Mouse (Mus musculus): ENCODE measurements around the gene Rps21. TPM values are rescaled to one million over a fixed set of nuclear protein-coding genes. Genes with fewer than 3 reads are reported as not detected.
A peak's percentile ranks its signal among the peaks of the same experiment; 100 is the strongest.

The Rps21 gene
- total and polyA plus RNA-seq, 3 experiments = 653 to 2,791 (median 1,622) TPM

DNA sequence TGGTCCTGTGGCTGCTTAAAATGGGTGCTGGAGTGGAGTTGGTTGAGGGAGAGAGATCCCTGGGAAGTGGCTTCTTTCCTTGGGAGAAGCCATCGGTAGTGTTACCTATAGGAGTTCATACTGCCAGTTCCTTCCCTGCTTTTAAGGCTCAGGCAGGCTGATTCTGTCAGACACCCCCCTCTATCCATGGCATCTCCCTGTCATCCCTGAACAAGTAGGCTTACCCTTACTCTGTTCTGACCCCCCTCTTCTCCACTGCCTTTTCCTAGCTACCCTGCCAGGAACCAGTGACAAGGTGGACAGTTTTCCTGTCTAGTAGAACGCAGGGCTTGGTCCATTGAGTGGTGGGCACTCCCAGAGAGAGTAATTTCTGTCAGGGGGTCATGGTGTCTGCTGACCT lies 17.3 kb downstream of the Rps21 start:
- Histone ChIP-seq H3K27me3 (ENCODE audit: insufficient read depth, low read length) (peaks cover 42% of the 10 kb centered on the region), H3K36me3 (replicated peaks) (peaks cover 27% of the 10 kb centered on the region), H3K4me3 (ENCODE audit: low read depth, low read length) (no peak overlapping the region), H3K9me3 (replicated peaks) (no peaks in the 10 kb centered on the region), H3K4me1 (ENCODE audit: insufficient read depth, low read depth, low read length) (peaks cover 66% of the 10 kb centered on the region)
- no peak for DNase-seq (ENCODE audit: low spot score)
- TF ChIP-seq TAL1 (conservative IDR thresholded peaks at IDR 0.05; ENCODE audit: low read depth, low read length) = no peak
- no peak for TF ChIP-seq CTCF (IDR thresholded peaks at IDR 0.05; ENCODE audit: low read depth, low read length)
- no peak for TF ChIP-seq GATA1 (IDR thresholded peaks at IDR 0.05; ENCODE audit: borderline replicate concordance, low read length)
- TF ChIP-seq POLR2AphosphoS5 (IDR thresholded peaks at IDR 0.05; ENCODE audit: insufficient replicate concordance, low read depth, low read length) = no peak
- no peak for TF ChIP-seq GATA2 (IDR thresholded peaks at IDR 0.05; ENCODE audit: borderline replicate concordance, low read depth, low read length)
- ATAC-seq (ENCODE audit: extremely low read depth, insufficient number of reproducible peaks, low FRiP score, poor library complexity, severe bottlenecking) = no peak

DNA sequence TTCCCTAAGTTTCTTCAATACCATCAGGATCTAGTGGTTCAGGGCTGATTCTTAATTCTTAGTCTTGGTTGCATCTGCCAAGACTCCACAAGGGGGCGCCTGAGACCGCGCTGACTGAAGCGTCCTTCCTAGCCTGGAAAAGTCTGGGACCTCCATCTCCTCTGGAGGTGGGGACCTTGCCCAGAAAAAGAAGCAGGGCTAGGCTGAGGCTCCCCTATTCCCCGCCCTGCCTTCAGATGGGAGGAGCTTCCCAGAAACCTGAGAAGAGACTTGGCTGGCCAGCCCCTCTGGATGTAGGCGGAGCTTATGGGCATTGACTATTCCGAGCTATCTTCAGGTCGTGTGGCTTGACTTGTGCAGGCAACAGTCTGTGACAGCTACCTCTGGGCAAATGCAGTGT lies 18.7 kb downstream of the Rps21 start:
- peak; percentile 66 for TF ChIP-seq CTCF (IDR thresholded peaks at IDR 0.05; ENCODE audit: low read depth, low read length)
- no peak for TF ChIP-seq POLR2AphosphoS5 (IDR thresholded peaks at IDR 0.05; ENCODE audit: insufficient replicate concordance, low read depth, low read length)
- TF ChIP-seq GATA2 (IDR thresholded peaks at IDR 0.05; ENCODE audit: borderline replicate concordance, low read depth, low read length) = no peak
- Histone ChIP-seq H3K4me1 (ENCODE audit: insufficient read depth, low read depth, low read length) (peaks cover 55% of the 10 kb centered on the region), H3K27me3 (ENCODE audit: insufficient read depth, low read length) (peaks cover 54% of the 10 kb centered on the region), H3K9me3 (replicated peaks) (no peaks in the 10 kb centered on the region), H3K4me3 (ENCODE audit: low read depth, low read length) (no peak overlapping the region), H3K36me3 (replicated peaks) (peaks cover 14% of the 10 kb centered on the region)
- 0 out of 2 replicates have a peak, but pooled peaks have one; percentile 6 for ATAC-seq (ENCODE audit: extremely low read depth, insufficient number of reproducible peaks, low FRiP score, poor library complexity, severe bottlenecking)
- peak; percentile 58 for DNase-seq (ENCODE audit: low spot score)

DNA sequence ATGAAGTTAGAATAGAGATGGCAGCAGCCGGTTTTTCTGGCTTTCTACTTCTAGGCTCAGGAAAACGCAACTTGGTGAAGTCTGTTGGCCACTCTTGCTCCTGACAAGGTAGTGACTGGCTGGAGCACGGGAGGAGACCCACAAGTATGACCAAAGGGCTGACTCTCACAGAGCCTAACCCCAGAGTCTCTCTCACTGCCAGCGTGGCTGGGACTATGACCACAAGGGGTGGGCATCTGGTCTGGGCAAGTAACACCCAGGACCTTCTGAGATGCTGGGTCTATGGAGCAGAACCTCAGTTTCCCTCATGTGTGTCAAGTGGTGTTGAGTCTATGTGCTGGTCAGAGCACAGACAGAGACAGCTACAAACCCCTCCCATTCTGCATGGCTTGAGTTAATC lies 19.2 kb downstream of the Rps21 start:
- ATAC-seq (ENCODE audit: extremely low read depth, insufficient number of reproducible peaks, low FRiP score, poor library complexity, severe bottlenecking) (no peak), DNase-seq (ENCODE audit: low spot score) (no peak)
- Histone ChIP-seq H3K9me3 (replicated peaks) (no peaks in the 10 kb centered on the region), H3K4me1 (ENCODE audit: insufficient read depth, low read depth, low read length) (peaks cover 49% of the 10 kb centered on the region), H3K4me3 (ENCODE audit: low read depth, low read length) (no peak overlapping the region; the same call in 1 of the 2 replicates), H3K27me3 (ENCODE audit: insufficient read depth, low read length) (peaks cover 58% of the 10 kb centered on the region), H3K36me3 (replicated peaks) (peaks cover 8% of the 10 kb centered on the region)
- no peak for TF ChIP-seq TAL1 (conservative IDR thresholded peaks at IDR 0.05; ENCODE audit: low read depth, low read length)
- TF ChIP-seq GATA2 (IDR thresholded peaks at IDR 0.05; ENCODE audit: borderline replicate concordance, low read depth, low read length) = no peak
- TF ChIP-seq POLR2AphosphoS5 (IDR thresholded peaks at IDR 0.05; ENCODE audit: insufficient replicate concordance, low read depth, low read length) = no peak
- no peak for TF ChIP-seq CTCF (IDR thresholded peaks at IDR 0.05; ENCODE audit: low read depth, low read length)
- TF ChIP-seq GATA1 (IDR thresholded peaks at IDR 0.05; ENCODE audit: borderline replicate concordance, low read length) = no peak

DNA sequence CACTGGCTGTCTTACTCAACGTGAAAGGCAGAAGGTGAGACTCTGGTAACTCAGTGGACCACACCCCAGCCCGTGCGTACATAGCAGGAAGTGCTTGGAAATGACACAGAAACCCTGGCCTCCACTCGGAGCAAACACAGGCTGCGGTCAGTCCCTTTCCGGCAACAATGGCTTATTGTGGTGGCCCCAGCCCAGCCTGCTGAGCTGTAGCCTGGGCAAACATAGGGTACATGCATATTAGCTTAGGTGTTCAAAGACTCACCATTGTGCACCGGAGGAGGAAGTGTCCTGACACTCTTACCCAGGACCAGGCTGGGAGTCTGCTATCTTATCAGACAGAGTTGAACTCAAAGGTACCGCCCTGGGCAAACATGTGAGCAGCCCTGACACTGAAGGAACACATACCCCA lies 19.7 kb downstream of the Rps21 start:
- H3K27me3 ChIP-seq (ENCODE audit: insufficient read depth, low read length) = peaks cover 60% of the 10 kb centered on the region
- H3K36me3 ChIP-seq (replicated peaks) = peaks cover 3% of the 10 kb centered on the region
- no peak for DNase-seq (ENCODE audit: low spot score)
- TF ChIP-seq TAL1 (conservative IDR thresholded peaks at IDR 0.05; ENCODE audit: low read depth, low read length) (no peak), POLR2AphosphoS5 (IDR thresholded peaks at IDR 0.05; ENCODE audit: insufficient replicate concordance, low read depth, low read length) (no peak), GATA1 (IDR thresholded peaks at IDR 0.05; ENCODE audit: borderline replicate concordance, low read length) (no peak), CTCF (IDR thresholded peaks at IDR 0.05; ENCODE audit: low read depth, low read length) (no peak), GATA2 (IDR thresholded peaks at IDR 0.05; ENCODE audit: borderline replicate concordance, low read depth, low read length) (no peak)
- peaks cover 45% of the 10 kb centered on the region for H3K4me1 ChIP-seq (ENCODE audit: insufficient read depth, low read depth, low read length)
- H3K4me3 ChIP-seq (ENCODE audit: low read depth, low read length) = no peak overlapping the region; the same call in 1 of the 2 replicates
- ATAC-seq (ENCODE audit: extremely low read depth, insufficient number of reproducible peaks, low FRiP score, poor library complexity, severe bottlenecking) = no peak
- H3K9me3 ChIP-seq (replicated peaks) = no peaks in the 10 kb centered on the region

DNA sequence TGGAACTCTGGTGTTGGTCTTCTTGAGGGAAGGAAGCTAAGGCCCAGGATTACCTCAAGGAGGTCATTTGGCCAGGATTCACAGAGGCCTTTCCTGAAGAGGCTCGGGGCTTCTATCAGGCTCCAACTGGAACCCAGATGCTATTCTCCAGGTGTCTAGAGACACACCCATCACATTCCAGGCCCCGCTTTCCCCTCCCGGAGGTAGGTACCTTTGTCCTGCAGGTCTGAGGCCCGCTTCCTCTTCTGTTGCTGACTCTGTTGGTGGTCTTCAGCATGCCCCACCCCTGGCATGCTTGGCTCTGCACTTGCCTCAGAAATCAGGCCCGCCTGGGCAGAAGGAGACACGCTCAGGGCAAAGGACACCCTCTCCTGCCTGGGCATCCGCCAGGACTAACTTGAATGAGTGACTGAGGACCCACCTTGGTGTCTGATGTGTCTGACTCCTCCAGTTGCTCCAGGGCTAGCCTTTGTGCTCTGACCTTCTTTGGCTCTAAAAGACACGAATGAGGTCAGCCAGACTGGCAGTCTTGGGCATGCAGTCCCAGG lies 20.7 kb downstream of the Rps21 start:
- no peaks in the 10 kb centered on the region for H3K36me3 ChIP-seq (replicated peaks)

DNA sequence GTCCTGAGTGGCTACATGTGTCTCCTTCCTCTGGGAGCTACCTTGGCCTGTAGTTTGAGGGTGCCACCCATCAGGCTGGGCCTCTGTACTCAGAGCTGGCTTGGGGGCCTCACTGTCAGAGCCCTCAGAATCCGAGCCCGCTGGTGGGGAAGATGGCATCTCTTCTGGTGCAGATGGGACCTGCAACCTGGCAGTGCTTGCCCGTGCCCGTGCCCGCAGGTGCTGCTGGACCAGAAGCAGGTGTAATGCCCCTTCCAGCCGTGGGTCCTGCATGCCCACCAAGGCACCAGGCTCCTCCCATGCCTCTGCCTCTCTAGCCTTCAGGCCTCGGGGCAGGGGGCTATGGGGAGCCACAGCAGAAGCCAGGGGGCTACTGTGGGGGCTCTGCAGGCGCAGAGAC lies 22.1 kb downstream of the Rps21 start:
- Histone ChIP-seq H3K36me3 (replicated peaks) (no peaks in the 10 kb centered on the region), H3K4me1 (ENCODE audit: insufficient read depth, low read depth, low read length) (peaks cover 28% of the 10 kb centered on the region), H3K9me3 (replicated peaks) (no peaks in the 10 kb centered on the region), H3K4me3 (ENCODE audit: low read depth, low read length) (no peak overlapping the region), H3K27me3 (ENCODE audit: insufficient read depth, low read length) (peaks cover 80% of the 10 kb centered on the region)
- ATAC-seq (ENCODE audit: extremely low read depth, insufficient number of reproducible peaks, low FRiP score, poor library complexity, severe bottlenecking) (no peak), DNase-seq (ENCODE audit: low spot score) (no peak)
- TF ChIP-seq TAL1 (conservative IDR thresholded peaks at IDR 0.05; ENCODE audit: low read depth, low read length) (no peak), CTCF (IDR thresholded peaks at IDR 0.05; ENCODE audit: low read depth, low read length) (no peak), GATA1 (IDR thresholded peaks at IDR 0.05; ENCODE audit: borderline replicate concordance, low read length) (no peak), POLR2AphosphoS5 (IDR thresholded peaks at IDR 0.05; ENCODE audit: insufficient replicate concordance, low read depth, low read length) (no peak), GATA2 (IDR thresholded peaks at IDR 0.05; ENCODE audit: borderline replicate concordance, low read depth, low read length) (no peak)

More for the DNA sequence above, 20.7 kb downstream of the Rps21 start:
- H3K27me3 ChIP-seq (ENCODE audit: insufficient read depth, low read length) = peaks cover 67% of the 10 kb centered on the region
- H3K4me3 ChIP-seq (ENCODE audit: low read depth, low read length) = no peak overlapping the region
- H3K9me3 ChIP-seq (replicated peaks) = no peaks in the 10 kb centered on the region
- DNase-seq (ENCODE audit: low spot score) = no peak
- TF ChIP-seq TAL1 (conservative IDR thresholded peaks at IDR 0.05; ENCODE audit: low read depth, low read length) = no peak
- TF ChIP-seq POLR2AphosphoS5 (IDR thresholded peaks at IDR 0.05; ENCODE audit: insufficient replicate concordance, low read depth, low read length) = no peak
- TF ChIP-seq GATA1 (IDR thresholded peaks at IDR 0.05; ENCODE audit: borderline replicate concordance, low read length) = no peak
- no peak for TF ChIP-seq GATA2 (IDR thresholded peaks at IDR 0.05; ENCODE audit: borderline replicate concordance, low read depth, low read length)
- no peak for TF ChIP-seq CTCF (IDR thresholded peaks at IDR 0.05; ENCODE audit: low read depth, low read length)
- no peak for ATAC-seq (ENCODE audit: extremely low read depth, insufficient number of reproducible peaks, low FRiP score, poor library complexity, severe bottlenecking)
- peaks cover 35% of the 10 kb centered on the region for H3K4me1 ChIP-seq (ENCODE audit: insufficient read depth, low read depth, low read length)
